Mouse (Mus musculus): ENCODE measurements around the gene Pacsin2.

DNA sequence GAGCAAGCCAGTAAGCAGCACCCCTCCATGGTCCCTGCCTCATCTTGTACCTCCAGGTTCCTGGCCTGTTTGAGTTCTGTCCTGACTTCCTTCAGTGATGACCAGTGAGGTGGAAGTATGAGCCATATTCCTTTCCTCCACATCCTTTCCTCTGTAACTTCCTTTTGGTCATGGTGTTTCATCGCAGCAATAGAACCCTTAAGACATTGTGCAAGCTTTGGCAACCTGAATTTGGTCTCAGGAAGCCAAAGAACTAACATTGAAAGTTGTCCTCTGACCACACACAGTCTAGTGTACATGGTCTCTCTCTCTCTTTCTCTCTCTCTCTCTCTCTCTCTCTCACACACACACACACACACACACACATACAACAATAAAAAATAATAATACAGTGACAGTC lies 8.8 kb upstream of the Pacsin2 start:
- no peak for TF ChIP-seq POLR2A (IDR thresholded peaks at IDR 0.05; ENCODE audit: low read depth, low read length)
- TF ChIP-seq CTCF (IDR thresholded peaks at IDR 0.05; ENCODE audit: extremely low read depth, insufficient read length, insufficient replicate concordance, low read depth, low read length): no peak
